Mouse (Mus musculus): ENCODE results near the gene Pygm.

GRCm38 (mm10) chr19:6373539-6374400 lies 10.4 kb upstream of the Pygm start:
- TF ChIP-seq POLR2A (IDR thresholded peaks at IDR 0.05; ENCODE audit: insufficient read depth, low read depth, low read length) (no peak), CTCF (IDR thresholded peaks at IDR 0.05) (peak; percentile 95)
